Mouse (Mus musculus): ENCODE data around the gene Rnf181.
A peak's percentile ranks its signal among the peaks of the same experiment; 100 is the strongest.

The Rnf181 gene

GRCm38 (mm10) chr6:72383142-72383820 is 16.5 kb upstream of the Rnf181 start:
- no peak for DNase-seq

GRCm38 (mm10) chr6:72382494-72382893 is 15.7 kb upstream of the Rnf181 start:
- no peak for DNase-seq

- DNase-seq: peak; percentile 23 to 55
Observed at GRCm38 (mm10) chr6:72380131-72380770, 13.5 kb upstream of the Rnf181 start, which contains the start of gene Vamp5. Vamp5 (minus strand) TSS chr6:72380468.

- DNase-seq: no peak
Observed at GRCm38 (mm10) chr6:72379377-72380130, 12.8 kb upstream of the Rnf181 start.

GRCm38 (mm10) chr6:72378510-72379234 is 11.9 kb upstream of the Rnf181 start:
- DNase-seq: no peak

- no peak for DNase-seq
Observed at GRCm38 (mm10) chr6:72374820-72375563, 8.2 kb upstream of the Rnf181 start.

- DNase-seq: no peak
Observed at GRCm38 (mm10) chr6:72374206-72374605, 7.5 kb upstream of the Rnf181 start.

GRCm38 (mm10) chr6:72373184-72373583 is 6.4 kb upstream of the Rnf181 start:
- DNase-seq: no peak

- DNase-seq: no peak
Observed at GRCm38 (mm10) chr6:72371571-72371970, 4.8 kb upstream of the Rnf181 start.

GRCm38 (mm10) chr6:72371147-72371546 is 4.4 kb upstream of the Rnf181 start:
- DNase-seq: no peak

- DNase-seq: no peak
Observed at GRCm38 (mm10) chr6:72370091-72370490, 3.3 kb upstream of the Rnf181 start.

- no peak for DNase-seq
Observed at GRCm38 (mm10) chr6:72369557-72369956, 2.8 kb upstream of the Rnf181 start.

GRCm38 (mm10) chr6:72367460-72367974 is 761 bp upstream of the Rnf181 start:
- DNase-seq: no peak

- DNase-seq: no peak
Observed at GRCm38 (mm10) chr6:72366304-72366703, 452 bp downstream of the Rnf181 start.

GRCm38 (mm10) chr6:72364985-72365384 is 1.8 kb downstream of the Rnf181 start:
- no peak for DNase-seq

- no peak for DNase-seq
Observed at GRCm38 (mm10) chr6:72364009-72364408, 2.7 kb downstream of the Rnf181 start.

GRCm38 (mm10) chr6:72362132-72363028 is 4.4 kb downstream of the Rnf181 start:
- peak; percentile 94 to 95 for DNase-seq

- no peak for DNase-seq
Observed at GRCm38 (mm10) chr6:72361121-72361551, 5.6 kb downstream of the Rnf181 start.

GRCm38 (mm10) chr6:72360599-72360935 is 6.2 kb downstream of the Rnf181 start:
- no peak for DNase-seq

GRCm38 (mm10) chr6:72359891-72360598 is 6.7 kb downstream of the Rnf181 start:
- no peak for DNase-seq
